Comparison of ENCODE assay signal across 12 mouse cellular contexts in the genomic region with DNA sequence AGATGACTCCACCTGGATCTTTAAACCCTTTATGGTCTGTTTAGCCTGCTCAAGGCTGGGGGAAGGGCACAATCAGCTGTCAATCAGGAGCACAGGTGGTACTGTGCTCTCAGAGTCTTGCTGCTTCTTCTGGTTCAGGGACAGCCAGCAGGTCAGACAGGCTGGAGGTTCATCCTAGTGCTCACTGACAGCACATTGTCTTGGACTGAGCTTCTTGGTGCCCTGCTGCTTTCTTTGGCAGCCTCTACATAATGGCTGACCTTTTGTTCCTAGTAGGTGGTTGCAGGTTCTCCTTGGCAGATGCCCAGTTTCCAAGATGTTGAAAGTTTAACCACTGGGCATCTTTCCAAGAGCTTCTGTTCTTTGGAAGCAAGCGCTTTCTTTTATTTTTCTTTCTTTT. TPM values are rescaled to one million over a fixed set of nuclear protein-coding genes. Genes with fewer than 3 reads are reported as not detected.
DNase-seq lines count a peak whose midpoint lies in the region; ATAC-seq lines count a peak whose summit lies in the region.
"Had no signal": no experiment of that assay in that cellular context is flagged by ENCODE, and none has a peak within 500 bp of the region (broad histone marks: within the 10 kb centered on the region; RNA-seq: fewer than 3 reads in every experiment).

No protein-coding gene starts in this region.

- H3K4me1 ChIP-seq in midbrain, embryonic 16.5 days (ENCODE audit: control insufficient read depth, insufficient read depth, low read length), result no peaks in the 10 kb centered on the region
- H3K4me1 ChIP-seq in midbrain, embryonic 11.5 days (ENCODE audit: control insufficient read depth, insufficient read depth, low read length), result no peaks in the 10 kb centered on the region
- H3K4me1 ChIP-seq: megakaryocyte, embryonic 14.5 days had no signal

- H3K9me3 ChIP-seq in midbrain, embryonic 16.5 days (replicated peaks; ENCODE audit: control insufficient read depth, low read length, poor library complexity, severe bottlenecking), result no peaks in the 10 kb centered on the region
- H3K9me3 ChIP-seq in midbrain, embryonic 11.5 days (ENCODE audit: control insufficient read depth, low read length), result no peaks in the 10 kb centered on the region
- H3K9me3 ChIP-seq: megakaryocyte, embryonic 14.5 days had no signal

- DNase-seq in midbrain, embryonic 11.5 days (ENCODE audit: low spot score, missing footprints), result no peak
- DNase-seq in brain, adult 2 months (ENCODE audit: low read depth, low spot score), result peak; percentile 91
- peak; percentile 18 for DNase-seq in fibroblast of lung, adult 2 months (ENCODE audit: low read depth)
- DNase-seq in lung, postnatal 36 days, result peak; percentile 80
- no peak for DNase-seq in heart, postnatal 4 days
- no peak for DNase-seq in left cerebral cortex, adult 9 months (ENCODE audit: low spot score in 2 of 2)
- DNase-seq: gastrocnemius, postnatal 10 days; layer of hippocampus, adult 9-11 months; right cerebral cortex, adult 18-20 months; thymus, postnatal 36 days had no signal

- H3K27me3 ChIP-seq in midbrain, embryonic 16.5 days (ENCODE audit: control insufficient read depth, insufficient read depth, low read depth, low read length), result no peaks in the 10 kb centered on the region
- no peaks in the 10 kb centered on the region for H3K27me3 ChIP-seq in midbrain, embryonic 11.5 days (ENCODE audit: control insufficient read depth, insufficient read depth, low read length)
- H3K27me3 ChIP-seq: megakaryocyte, embryonic 14.5 days had no signal

- no peak overlapping the region for H3K4me2 ChIP-seq in midbrain, embryonic 16.5 days (ENCODE audit: low read length)
- H3K4me2 ChIP-seq in midbrain, embryonic 11.5 days, result no peak overlapping the region

- no peak overlapping the region for H3K27ac ChIP-seq in midbrain, embryonic 16.5 days (ENCODE audit: low read length)
- no peak overlapping the region for H3K27ac ChIP-seq in midbrain, embryonic 11.5 days (ENCODE audit: low read depth, low read length)

- ATAC-seq in midbrain, embryonic 16.5 days, result 0 out of 2 replicates have a peak, but pooled peaks have one; percentile 48
- no peak for ATAC-seq in midbrain, embryonic 11.5 days (ENCODE audit: low FRiP score)

- H3K9ac ChIP-seq in midbrain, embryonic 16.5 days (ENCODE audit: low read depth, low read length), result no peak overlapping the region
- H3K9ac ChIP-seq in midbrain, embryonic 11.5 days (ENCODE audit: low read length), result no peak overlapping the region

- peaks cover 2% of the 10 kb centered on the region; the same call in 1 of the 2 replicates for H3K36me3 ChIP-seq in midbrain, embryonic 16.5 days (ENCODE audit: control insufficient read depth, insufficient read depth, low read length)
- H3K36me3 ChIP-seq in midbrain, embryonic 11.5 days (ENCODE audit: control insufficient read depth, insufficient read depth, low read length), result no peaks in the 10 kb centered on the region

- 96% methylated on average over 1 of the region's 1 CpGs for WGBS in midbrain, embryonic 16.5 days
- 97% methylated on average over 1 of the region's 1 CpGs for WGBS in midbrain, embryonic 11.5 days

- H3K4me3 ChIP-seq in midbrain, embryonic 16.5 days (ENCODE audit: low read depth, low read length), result no peak overlapping the region
- H3K4me3 ChIP-seq in midbrain, embryonic 11.5 days (ENCODE audit: low read depth, low read length), result no peak overlapping the region
- H3K4me3 ChIP-seq: megakaryocyte, embryonic 14.5 days had no signal

RNA-seq across cellular contexts. Expression of a gene that starts 55.1 kb away (rescaled TPM):
- polyA plus RNA-seq in midbrain, embryonic 16.5 days (2015; fragmentation: Nextera tagmentation; extraction: Ambion mirVana), result 15.6 and 17.6 TPM in 2 replicates
- polyA plus RNA-seq in midbrain, embryonic 11.5 days (2014; fragmentation: Nextera tagmentation; extraction: Ambion mirVana), result 7.0 and 7.3 TPM in 2 replicates
- under 1 TPM; 0.29 to 0.34 TPM for total RNA-seq in heart, postnatal 4 days (2021)

Comparison
In these comparisons a context has a peak if more than half of its experiments do, and no peak if none do; other contexts are left out.
1. DNase-seq: peak in brain, adult 2 months (single experiment), fibroblast of lung, adult 2 months (single experiment) and lung, postnatal 36 days (single experiment); none in midbrain, embryonic 11.5 days (single experiment), heart, postnatal 4 days (single experiment) and left cerebral cortex, adult 9 months (0 of 2).